Comparison of ENCODE assay signal across 8 mouse cellular contexts in the genomic region with DNA sequence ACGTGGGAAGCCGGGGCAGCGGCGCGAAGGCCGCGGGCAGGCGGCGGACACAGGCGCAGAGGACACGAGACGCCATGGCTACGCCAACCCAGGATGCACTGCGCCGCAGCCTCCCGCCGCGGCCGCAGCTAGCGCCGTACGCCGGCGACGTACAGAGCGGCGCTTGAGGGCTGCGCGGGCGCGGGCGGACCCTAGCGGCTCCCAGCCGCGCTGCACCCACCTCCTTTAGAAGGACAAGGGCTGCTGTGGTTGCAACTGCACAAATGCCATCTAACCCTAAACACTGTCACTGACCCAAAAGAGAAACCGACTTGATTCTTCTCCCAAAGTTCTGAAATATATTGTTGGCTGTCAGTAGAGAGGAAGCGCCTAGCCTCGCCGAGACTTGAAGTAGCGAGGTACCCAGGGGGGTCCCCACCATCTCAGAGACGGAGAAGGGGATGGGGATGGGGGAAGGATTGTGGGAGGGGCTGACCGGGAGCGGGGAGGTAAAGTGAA. TPM values are rescaled to one million over a fixed set of nuclear protein-coding genes. Genes with fewer than 3 reads are reported as not detected.
A peak's percentile ranks its signal among the peaks of the same experiment; 100 is the strongest.
DNase-seq lines count a peak whose midpoint lies in the region; ATAC-seq lines count a peak whose summit lies in the region.

A gene (minus strand): TSS at position 140 of the 498 bp plus-strand sequence.

- H3K27me3 ChIP-seq in hindbrain, embryonic 12.5 days, result no peaks in the 10 kb centered on the region

- H3K9ac ChIP-seq in hindbrain, embryonic 12.5 days, result peak within 1 kb of the TSS; percentile 90

- H3K36me3 ChIP-seq in hindbrain, embryonic 12.5 days, result peaks cover 17% of the 10 kb centered on the region

- peak within 1 kb of the TSS; percentile 74 for H3K4me3 ChIP-seq in hindbrain, embryonic 12.5 days

- peak within 1 kb of the TSS; percentile 57 for H3K27ac ChIP-seq in hindbrain, embryonic 12.5 days

- WGBS in hindbrain, embryonic 12.5 days, result under 1% methylated on average over 39 of the region's 43 CpGs

- peaks cover 13% of the 10 kb centered on the region for H3K4me1 ChIP-seq in hindbrain, embryonic 12.5 days

- peak within 1 kb of the TSS; percentile 72 for H3K4me2 ChIP-seq in hindbrain, embryonic 12.5 days (replicated peaks)

- ATAC-seq in hindbrain, embryonic 12.5 days (ENCODE audit: low FRiP score), result peak; percentile 97

- H3K9me3 ChIP-seq in hindbrain, embryonic 12.5 days (replicated peaks), result no peaks in the 10 kb centered on the region

- peak; percentile 94 for DNase-seq in NIH3T3 (ENCODE audit: low read depth)
- DNase-seq in cerebellum, adult 9-11 months, result peak; percentile 89
- DNase-seq in frontal cortex, postnatal 10 days (ENCODE audit: low spot score in 2 of 2), result peak; percentile 71 to 86
- peak; percentile 79 to 86 for DNase-seq in layer of hippocampus, postnatal 14 days (ENCODE audit: low spot score in 2 of 2)
- DNase-seq in lung, postnatal 14 days, result peak; percentile 85
- peak; percentile 72 for DNase-seq in retina, adult 2 months (ENCODE audit: low read depth, low spot score)
- peak; percentile 82 to 85 for DNase-seq in thymus, postnatal 36 days

RNA-seq across cellular contexts. Expression of the gene that starts here (rescaled TPM):
- polyA plus RNA-seq in hindbrain, embryonic 12.5 days (2016; fragmentation: Nextera tagmentation; extraction: Ambion mirVana), result 511 and 556 TPM in 2 replicates
- total RNA-seq in layer of hippocampus, postnatal 14 days (2021), result 100 to 1,000 TPM; 308 TPM

Comparison
In these comparisons a context has a peak if more than half of its experiments do, and no peak if none do; other contexts are left out.
1. Peak in every context shown above with its lines: DNase-seq, ATAC-seq, H3K4me3 ChIP-seq and H3K27ac ChIP-seq.